Mouse (Mus musculus) fibroblast of lung, adult 2 months (primary cell): Measurements from ENCODE around the gene Map10.

Source experiments
- DNase-seq: peaks from one replicate; pipeline ENCODE4 v3.0.0-alpha.2; 2011; ENCODE audit warnings: low read depth

Gene Map10

GRCm38 (mm10) chr8:125716613-125717012 is 47.0 kb downstream of the Map10 start:
- DNase-seq = no peak

- DNase-seq = no peak
Observed at GRCm38 (mm10) chr8:125718914-125719313, 49.3 kb downstream of the Map10 start.

GRCm38 (mm10) chr8:125722675-125723074 is 53.1 kb downstream of the Map10 start:
- DNase-seq = peak; percentile 84
